25 mouse cellular contexts compared by ENCODE assay signal in genomic region chr4:23845263-23845662, GRCm38 (mm10).
"Had no signal": no experiment of that assay in that cellular context is flagged by ENCODE, and none has a peak within 500 bp of the region (broad histone marks: within the 10 kb centered on the region; RNA-seq: fewer than 3 reads in every experiment).

No protein-coding gene starts in this region.

- H3K4me3 ChIP-seq: limb, embryonic 10.5 days; limb, embryonic 13.5 days; liver, embryonic 12.5 days; liver, embryonic 15.5 days; lung, embryonic 15.5 days; megakaryocyte, embryonic 14.5 days; midbrain, embryonic 10.5 days; midbrain, embryonic 13.5 days; neural tube, embryonic 12.5 days; neural tube, embryonic 15.5 days had no signal

- H3K27ac ChIP-seq: limb, embryonic 10.5 days; limb, embryonic 13.5 days; liver, embryonic 12.5 days; liver, embryonic 15.5 days; lung, embryonic 15.5 days; neural tube, embryonic 12.5 days; neural tube, embryonic 15.5 days; stomach, postnatal 0 days had no signal

- ATAC-seq: liver, embryonic 12.5 days; midbrain, embryonic 13.5 days had no signal

- DNase-seq: kidney, adult 2 months; kidney, postnatal 10 days; kidney, postnatal 36 days; layer of hippocampus, postnatal 36 days; liver; lung, adult 18-20 months; lung, postnatal 10 days; lung, postnatal 36 days; right cerebral cortex, adult 18-20 months; right cerebral cortex, postnatal 14 days; right cerebral cortex, postnatal 4 days; thymus, adult 2 months; thymus, postnatal 14 days; thymus, postnatal 4 days had no signal

- H3K9me3 ChIP-seq: limb, embryonic 10.5 days; limb, embryonic 13.5 days; liver, embryonic 15.5 days; lung, embryonic 15.5 days; midbrain, embryonic 10.5 days; midbrain, embryonic 13.5 days; neural tube, embryonic 12.5 days; neural tube, embryonic 15.5 days had no signal

- H3K9ac ChIP-seq: limb, embryonic 13.5 days; liver, embryonic 12.5 days; liver, embryonic 15.5 days; lung, embryonic 15.5 days; midbrain, embryonic 13.5 days; neural tube, embryonic 12.5 days; neural tube, embryonic 15.5 days had no signal

- H3K36me3 ChIP-seq: limb, embryonic 10.5 days; limb, embryonic 13.5 days; liver, embryonic 12.5 days; liver, embryonic 15.5 days; lung, embryonic 15.5 days; midbrain, embryonic 10.5 days; midbrain, embryonic 13.5 days; neural tube, embryonic 12.5 days; neural tube, embryonic 15.5 days had no signal

- H3K27me3 ChIP-seq: limb, embryonic 13.5 days; liver, embryonic 12.5 days; liver, embryonic 15.5 days; lung, embryonic 15.5 days; megakaryocyte, embryonic 14.5 days; midbrain, embryonic 13.5 days; neural tube, embryonic 12.5 days; neural tube, embryonic 15.5 days had no signal

- H3K4me2 ChIP-seq: limb, embryonic 13.5 days; liver, embryonic 12.5 days; liver, embryonic 15.5 days; lung, embryonic 15.5 days; midbrain, embryonic 13.5 days; neural tube, embryonic 12.5 days; neural tube, embryonic 15.5 days had no signal

- H3K4me1 ChIP-seq: limb, embryonic 10.5 days; limb, embryonic 13.5 days; liver, embryonic 12.5 days; liver, embryonic 15.5 days; lung, embryonic 15.5 days; megakaryocyte, embryonic 14.5 days; neural tube, embryonic 12.5 days; neural tube, embryonic 15.5 days had no signal
